Mouse (Mus musculus) cortical plate, adult 2 months (tissue): ENCODE results near the gene Mcrip1. TPM values are rescaled to one million over a fixed set of nuclear protein-coding genes. Genes with fewer than 3 reads are reported as not detected.

ENCODE experiments used
- H3K27ac ChIP-seq: fragments of 200-500 bp; 2 replicates; pipeline ENCODE4 v1.5.1; 2012; ENCODE audit warnings: low read length, control low read depth, inconsistent platforms; ENCODE audit not compliant: insufficient read depth
- H3K4me1 ChIP-seq: fragments of 200-500 bp; 2 replicates; pipeline ENCODE4 v1.6.1; 2011; ENCODE audit warnings: low read length; ENCODE audit not compliant: control insufficient read depth, insufficient read depth
- H3K4me3 ChIP-seq: fragments of 200-500 bp; 2 replicates; pipeline ENCODE4 v1.5.1; 2011; ENCODE audit warnings: mild to moderate bottlenecking, low read length, control low read depth; ENCODE audit not compliant: insufficient read depth
- CTCF ChIP-seq: fragments of 200-500 bp; IDR thresholded peaks from 2 replicates; pipeline ENCODE4 v1.5.1; 2011; ENCODE audit warnings: mild to moderate bottlenecking, control low read depth, low read length; ENCODE audit not compliant: insufficient read depth; ENCODE audit errors: extremely low read depth
- POLR2A ChIP-seq: fragments of 200-500 bp; IDR thresholded peaks from 2 replicates; pipeline ENCODE4 v1.6.1; 2011; ENCODE audit warnings: mild to moderate bottlenecking, low read length, control low read depth; ENCODE audit not compliant: insufficient read depth; ENCODE audit errors: extremely low read depth
- polyA plus RNA-seq: library from polyadenylated mRNA; depleted of rRNA; stranded (reverse); fragments of >200 nt; gene quantifications from 2 replicates; pipeline ENCODE4 v1.2.3, GENCODE M21; 2012

Mcrip1 gene
- polyA plus RNA-seq, 1 experiment: 160 TPM

DNA sequence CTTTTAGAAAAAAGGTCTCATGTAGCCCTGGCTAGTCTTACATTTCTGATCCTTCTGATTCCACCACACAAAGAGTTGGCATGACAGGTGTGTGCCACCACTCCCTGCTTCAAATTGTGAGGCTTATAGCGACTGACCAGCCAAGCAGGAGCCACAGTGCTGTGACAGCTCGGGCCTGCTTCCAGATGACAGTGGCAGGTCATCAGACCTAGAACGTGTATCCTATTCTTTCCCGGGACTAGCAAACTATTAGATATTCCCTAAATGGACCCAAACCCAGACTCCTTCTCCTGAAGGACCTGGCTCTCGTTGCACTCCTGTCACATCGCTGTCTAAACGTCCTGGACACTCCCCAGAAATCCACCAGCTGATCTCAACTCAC, 750 bp downstream of the Mcrip1 start:
- H3K27ac ChIP-seq: no peak overlapping the region
- H3K4me3 ChIP-seq: peak overlapping the region; percentile 96
- peaks cover 11% of the 10 kb centered on the region for H3K4me1 ChIP-seq
- TF ChIP-seq POLR2A (no peak), CTCF (no peak)

DNA sequence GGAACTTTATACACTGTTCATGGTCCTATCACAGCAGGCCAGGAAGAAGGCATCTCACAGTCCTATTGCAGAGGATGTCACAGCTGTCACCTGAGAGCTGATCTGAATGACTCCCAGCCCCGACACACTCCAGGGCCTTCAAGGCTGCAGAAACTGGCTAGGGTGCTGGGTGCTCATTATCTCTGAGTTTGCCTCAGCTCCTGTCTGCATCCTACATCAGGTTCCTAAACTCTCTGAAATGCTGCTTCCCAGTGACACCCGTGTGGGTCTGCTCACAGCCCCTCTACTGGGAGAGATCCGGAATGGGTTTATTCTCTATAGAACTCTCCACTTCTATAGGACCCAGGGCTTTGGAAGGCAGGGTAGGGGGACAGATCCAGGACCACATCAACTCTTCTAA, 1.3 kb downstream of the Mcrip1 start:
- Histone ChIP-seq H3K4me1 (peaks cover 11% of the 10 kb centered on the region), H3K4me3 (peak overlapping the region; percentile 96; the same call in 1 of the 2 replicates), H3K27ac (no peak overlapping the region)
- TF ChIP-seq CTCF (no peak), POLR2A (no peak)

DNA sequence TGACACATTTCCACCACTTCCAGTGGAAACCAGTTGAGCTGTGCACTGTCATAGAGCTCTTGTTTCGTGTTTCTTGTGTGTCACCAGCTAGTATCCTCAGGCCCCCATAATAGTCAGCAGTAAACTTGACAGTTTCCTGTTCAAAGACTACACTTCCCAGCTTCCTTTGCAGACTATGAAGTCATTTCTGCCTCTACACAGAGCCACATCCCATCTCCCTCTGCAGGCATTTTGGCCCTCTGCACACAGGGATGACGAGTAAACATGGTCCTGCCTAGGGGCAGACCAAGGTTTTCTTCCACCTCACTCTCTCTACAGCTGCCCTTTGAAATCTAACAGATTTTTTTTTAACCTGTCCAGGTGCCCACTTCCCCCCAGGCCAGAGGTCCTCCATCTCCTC, 2.1 kb downstream of the Mcrip1 start:
- Histone ChIP-seq H3K4me1 (peaks cover 11% of the 10 kb centered on the region), H3K4me3 (no peak overlapping the region; the same call in 1 of the 2 replicates), H3K27ac (no peak overlapping the region)
- 0 out of 2 replicates have a peak, but pooled peaks have one; percentile 36 for TF ChIP-seq POLR2A
- TF ChIP-seq CTCF: no peak

DNA sequence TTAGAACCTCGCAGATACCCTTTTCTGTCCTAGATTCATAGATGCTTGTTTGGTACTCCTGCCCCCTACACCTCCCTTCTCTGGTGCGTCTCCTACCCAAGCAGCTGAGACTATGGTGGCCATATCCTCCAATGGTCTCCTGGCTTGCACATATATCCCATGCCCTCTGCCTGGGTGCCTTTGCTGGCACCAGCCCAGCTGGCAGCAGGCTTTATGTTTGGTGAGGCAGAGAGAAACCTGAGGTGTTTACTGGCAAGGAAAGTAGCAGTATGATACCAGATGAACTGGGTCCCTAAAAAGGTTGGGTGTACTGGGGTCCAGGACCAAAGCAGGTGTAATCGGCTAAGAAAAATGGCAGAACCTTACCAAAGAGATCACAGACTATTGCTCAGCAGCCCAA, 3.6 kb downstream of the Mcrip1 start:
- TF ChIP-seq POLR2A (no peak), CTCF (no peak)
- Histone ChIP-seq H3K27ac (no peak overlapping the region), H3K4me3 (no peak overlapping the region), H3K4me1 (peaks cover 11% of the 10 kb centered on the region)

DNA sequence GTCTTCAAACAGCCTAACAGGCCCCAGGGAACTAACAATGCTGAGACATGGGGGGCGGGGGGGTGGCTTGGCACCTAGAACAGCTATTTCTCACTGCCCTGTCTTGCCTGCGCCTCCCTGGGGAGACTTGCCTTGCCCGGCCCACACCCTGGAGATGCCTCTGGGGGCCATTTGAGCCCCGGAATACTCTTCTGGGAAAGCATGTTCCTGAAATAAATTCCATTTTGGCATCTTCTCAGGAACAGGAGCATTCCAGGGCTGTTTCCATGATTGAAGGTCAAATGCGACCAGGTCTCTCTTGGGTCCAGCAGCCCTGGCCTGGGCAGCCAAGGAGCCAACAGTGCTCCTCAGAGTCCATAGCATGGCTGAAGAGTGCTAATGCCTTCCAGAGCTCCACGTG, 7.2 kb downstream of the Mcrip1 start:
- Histone ChIP-seq H3K4me3 (no peak overlapping the region), H3K27ac (no peak overlapping the region), H3K4me1 (no peaks in the 10 kb centered on the region)
- TF ChIP-seq POLR2A: no peak
- TF ChIP-seq CTCF: no peak

DNA sequence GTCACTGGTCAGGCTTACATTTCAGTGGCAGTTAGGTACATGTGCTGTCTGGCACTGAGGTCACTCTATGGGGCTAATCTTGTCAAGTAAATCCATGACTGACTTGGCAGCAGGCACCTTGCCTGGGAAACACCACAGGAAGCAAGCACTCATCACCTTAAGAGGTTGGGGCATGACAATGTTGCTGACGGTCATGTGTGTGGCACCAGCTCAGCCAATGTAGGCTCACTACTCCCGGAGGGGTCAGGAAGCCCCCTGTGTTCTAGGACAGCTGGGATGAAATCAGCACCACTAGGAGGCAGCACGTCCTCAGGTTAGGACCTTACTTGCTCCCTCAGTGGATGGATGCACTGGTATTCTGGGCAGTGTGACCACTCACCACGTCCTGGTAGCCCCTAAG, 7.6 kb downstream of the Mcrip1 start:
- H3K4me1 ChIP-seq: no peaks in the 10 kb centered on the region
- no peak overlapping the region for H3K4me3 ChIP-seq
- no peak overlapping the region for H3K27ac ChIP-seq
- TF ChIP-seq POLR2A (no peak), CTCF (peak; percentile 17; the same call in 1 of the 2 replicates)

DNA sequence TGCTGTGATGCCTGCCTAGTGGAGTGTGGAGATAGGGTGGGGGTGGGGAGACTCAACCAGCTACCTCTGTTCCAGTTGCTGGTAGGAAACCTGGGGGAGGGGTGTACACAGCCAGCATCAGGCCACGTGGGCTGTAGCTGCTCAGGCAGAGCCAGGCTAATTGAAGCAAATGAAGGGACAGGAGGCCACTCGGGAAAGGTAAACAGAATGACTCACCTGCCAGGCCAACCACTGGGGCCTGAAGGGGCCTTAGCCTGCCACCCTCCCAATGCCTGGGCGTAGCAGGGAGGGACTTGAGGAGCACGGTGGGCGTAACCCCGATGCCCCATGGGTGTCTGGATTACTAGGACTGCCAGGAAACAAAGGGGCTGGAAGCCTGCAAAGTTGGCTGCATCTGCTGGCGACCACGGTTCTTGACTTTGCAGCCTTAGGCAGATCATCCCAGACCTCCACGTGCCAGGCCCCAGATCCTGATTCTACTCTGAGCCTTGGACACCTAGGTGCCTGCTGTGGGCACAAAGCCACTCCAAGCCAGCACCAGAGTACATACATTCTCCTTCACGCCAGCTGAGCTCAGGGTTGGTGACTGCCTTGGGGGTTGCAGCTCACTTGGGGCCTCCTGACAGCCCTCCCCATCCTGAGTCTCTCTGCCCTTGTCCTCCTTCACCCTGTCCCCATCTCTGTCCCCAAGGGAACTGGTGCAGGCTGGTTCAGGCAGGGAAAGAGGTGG, 10.1 kb downstream of the Mcrip1 start:
- Histone ChIP-seq H3K27ac (no peak overlapping the region), H3K4me3 (no peak overlapping the region), H3K4me1 (no peaks in the 10 kb centered on the region)
- TF ChIP-seq POLR2A (no peak), CTCF (no peak)

DNA sequence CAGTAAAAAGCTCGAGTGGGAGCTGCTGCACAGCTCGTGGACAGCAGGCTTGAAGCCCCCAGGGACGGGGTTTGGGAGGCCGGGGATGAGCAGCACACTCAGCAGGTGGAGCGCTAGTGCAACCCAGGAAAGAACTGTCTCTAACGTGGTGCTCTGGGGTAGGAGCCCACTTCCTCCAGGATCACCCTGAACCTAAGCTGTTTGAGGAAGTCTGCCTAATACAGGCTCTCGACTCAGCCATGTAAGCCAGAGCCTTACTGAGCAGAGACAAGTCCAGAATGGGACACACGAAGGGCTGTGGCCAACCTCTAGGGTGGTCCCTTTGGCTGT, 10.6 kb downstream of the Mcrip1 start:
- no peak overlapping the region for H3K27ac ChIP-seq
- H3K4me3 ChIP-seq: no peak overlapping the region
- TF ChIP-seq POLR2A: no peak
- no peak for TF ChIP-seq CTCF

DNA sequence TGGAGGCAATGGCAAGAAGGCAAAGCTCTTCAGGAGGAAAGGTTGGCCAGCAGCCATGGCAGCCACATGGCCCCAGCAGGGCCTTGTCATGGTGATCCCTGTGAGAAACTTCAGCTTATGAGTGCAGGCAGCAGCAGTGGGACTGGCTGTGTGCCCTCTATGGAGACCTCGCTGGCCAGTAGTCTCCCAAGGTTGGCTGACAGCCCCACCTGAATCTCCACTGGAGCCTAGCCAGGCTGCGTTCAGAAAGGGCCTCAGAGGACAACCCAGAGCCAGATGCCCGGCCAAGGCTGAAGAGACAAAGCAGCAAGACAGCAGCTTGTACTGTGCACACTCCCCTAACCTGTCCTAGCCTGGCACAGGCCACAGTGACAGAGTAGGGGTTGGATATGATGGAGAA, 11.0 kb downstream of the Mcrip1 start:
- no peak overlapping the region for H3K4me3 ChIP-seq
- H3K4me1 ChIP-seq: no peaks in the 10 kb centered on the region
- TF ChIP-seq CTCF: no peak
- no peak for TF ChIP-seq POLR2A
- H3K27ac ChIP-seq: no peak overlapping the region

More for the DNA sequence above, 10.6 kb downstream of the Mcrip1 start:
- H3K4me1 ChIP-seq: no peaks in the 10 kb centered on the region

DNA sequence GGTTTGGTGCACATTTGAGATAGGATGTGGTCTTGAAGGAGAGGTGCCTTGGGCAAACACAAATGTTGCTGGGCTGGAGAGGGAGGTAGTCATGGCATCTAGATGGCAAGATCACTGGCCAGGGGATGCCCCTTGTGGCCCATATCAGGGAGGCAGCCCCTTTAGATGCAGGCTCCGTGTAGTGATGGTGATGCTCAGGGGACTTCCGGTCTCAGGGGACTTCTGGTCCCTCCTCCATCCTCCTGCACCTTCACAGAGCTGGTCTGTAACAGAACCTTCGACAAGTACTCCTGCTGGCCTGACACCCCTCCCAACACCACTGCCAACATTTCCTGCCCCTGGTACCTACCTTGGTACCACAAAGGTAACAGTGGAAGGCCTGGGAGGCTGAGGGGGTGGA, 13.7 kb downstream of the Mcrip1 start:
- TF ChIP-seq CTCF (no peak), POLR2A (no peak)

DNA sequence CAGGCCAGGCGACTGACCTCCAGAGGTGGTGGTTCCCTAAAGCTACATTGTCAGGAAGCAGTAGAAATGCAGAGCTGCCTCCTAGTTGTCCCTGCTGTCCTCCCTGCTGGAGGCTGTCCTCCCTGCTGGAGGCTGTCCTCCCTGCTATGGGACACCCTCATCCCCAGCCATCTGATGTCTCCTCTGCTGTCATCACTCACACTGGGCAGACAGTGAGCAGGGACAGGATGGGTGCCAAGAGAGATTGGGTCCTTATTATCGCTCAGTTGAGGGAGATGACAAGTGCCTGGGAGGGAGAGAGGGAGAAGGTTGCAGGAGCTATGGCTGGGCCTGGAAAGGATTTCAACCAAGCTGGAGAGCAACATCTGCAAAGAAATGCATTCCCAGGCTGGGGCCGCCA, 14.4 kb downstream of the Mcrip1 start:
- H3K4me3 ChIP-seq: no peak overlapping the region
- no peak for TF ChIP-seq POLR2A
- TF ChIP-seq CTCF: no peak
- H3K27ac ChIP-seq: no peak overlapping the region
- no peaks in the 10 kb centered on the region for H3K4me1 ChIP-seq

More for the DNA sequence above, 13.7 kb downstream of the Mcrip1 start:
- Histone ChIP-seq H3K4me3 (no peak overlapping the region), H3K4me1 (no peaks in the 10 kb centered on the region), H3K27ac (no peak overlapping the region)
